Mouse (Mus musculus) heart, postnatal 0 days (tissue): ENCODE measurements around the gene Serpina3g. TPM values are rescaled to one million over a fixed set of nuclear protein-coding genes. Genes with fewer than 3 reads are reported as not detected.

Source experiments
- ATAC-seq: fragments of 200-750 bp; cut with Nextera tagmentation; 2 replicates; pipeline ENCODE4 v1.8.0; 2017; ENCODE audit warnings: low read depth, moderate number of reproducible peaks, moderate library complexity; ENCODE audit not compliant: insufficient read depth
- DNase-seq: peaks from one replicate; pipeline ENCODE4 v3.0.0-alpha.2; 2016; ENCODE audit warnings: low spot score
- H3K27ac ChIP-seq: fragments of 300-500 bp; sonication (generic); 2 replicates; pipeline ENCODE4 v1.5.1; 2014; ENCODE audit warnings: low read depth, mild to moderate bottlenecking
- H3K27me3 ChIP-seq: fragments of 300-500 bp; sonication (generic); 2 replicates; pipeline ENCODE4 v1.6.1; 2014; ENCODE audit warnings: low read length, mixed read lengths; ENCODE audit not compliant: control insufficient read depth, insufficient read depth
- H3K36me3 ChIP-seq: fragments of 300-500 bp; sonication (generic); replicated peaks from 2 replicates; pipeline ENCODE4 v1.6.1; 2014; ENCODE audit warnings: low read length, mixed read lengths; ENCODE audit not compliant: control insufficient read depth, insufficient read depth
- H3K4me1 ChIP-seq: fragments of 300-500 bp; sonication (generic); 2 replicates; pipeline ENCODE4 v1.6.1; 2014; ENCODE audit warnings: antibody characterized with exemption; ENCODE audit not compliant: control insufficient read depth, insufficient read depth
- H3K4me2 ChIP-seq: fragments of 300-500 bp; sonication (generic); 2 replicates; pipeline ENCODE4 v1.6.1; 2014; ENCODE audit warnings: low read depth, mild to moderate bottlenecking, low read length, moderate library complexity
- H3K4me3 ChIP-seq: fragments of 300-500 bp; sonication (generic); 2 replicates; pipeline ENCODE4 v1.5.1; 2014; ENCODE audit warnings: low read depth, low read length
- H3K9ac ChIP-seq: fragments of 300-500 bp; sonication (generic); replicated peaks from 2 replicates; pipeline ENCODE4 v1.6.1; 2014; ENCODE audit warnings: low read depth, low read length, mixed read lengths
- H3K9me3 ChIP-seq: fragments of 300-500 bp; sonication (generic); replicated peaks from 2 replicates; pipeline ENCODE4 v1.6.1; 2016; ENCODE audit warnings: low read length; ENCODE audit not compliant: control insufficient read depth
- CTCF ChIP-seq: IDR thresholded peaks from 2 replicates; pipeline ENCODE4 v1.5.1; 2016; ENCODE audit warnings: antibody characterized with exemption, control low read depth, low read depth
- EP300 ChIP-seq: IDR thresholded peaks from 2 replicates; pipeline ENCODE4 v1.6.1; 2016; ENCODE audit warnings: antibody characterized with exemption, low read depth
- WGBS: fragments of 180-500 bp; shearing (Covaris S2); extraction: QIAGEN DNeasy Blood & Tissue Kit; methylation state at CpG from one replicate; pipeline ENCODE4 v1.1.7; 2014; 5-methylcytosine and 5-hydroxymethylcytosine counted together
- polyA plus RNA-seq: library from polyadenylated mRNA; unstranded; fragments of >200 nt; fragmentation: Nextera tagmentation; extraction: Ambion mirVana; gene quantifications from 2 replicates; pipeline ENCODE4 v1.2.1, GENCODE M21; 2015
- total RNA-seq: library from RNA; depleted of rRNA; stranded (reverse); fragments of >200 nt; gene quantifications from 2 replicates; pipeline ENCODE4 v1.2.3, GENCODE M21; 2014; ENCODE audit warnings: low replicate concordance

Serpina3g gene
- total and polyA plus RNA-seq, 2 experiments from 2014 or later = 3.3 to 12.6 TPM

GRCm38 (mm10) chr12:104243307-104243706 lies 7.3 kb downstream of the Serpina3g start:
- no peak overlapping the region for H3K4me2 ChIP-seq
- ATAC-seq = no peak
- H3K27me3 ChIP-seq = no peaks in the 10 kb centered on the region
- no peaks in the 10 kb centered on the region for H3K36me3 ChIP-seq
- no peaks in the 10 kb centered on the region; the same call in 1 of the 2 replicates for H3K4me1 ChIP-seq
- H3K9ac ChIP-seq = no peak overlapping the region
- H3K9me3 ChIP-seq = no peaks in the 10 kb centered on the region
- H3K4me3 ChIP-seq = no peak overlapping the region
- TF ChIP-seq CTCF (no peak), EP300 (no peak)
- H3K27ac ChIP-seq = no peak overlapping the region
- no peak for DNase-seq

- no peak for ATAC-seq
- Histone ChIP-seq H3K9ac (no peak overlapping the region), H3K4me2 (no peak overlapping the region), H3K36me3 (no peaks in the 10 kb centered on the region), H3K9me3 (no peaks in the 10 kb centered on the region), H3K27me3 (no peaks in the 10 kb centered on the region), H3K27ac (no peak overlapping the region), H3K4me1 (no peaks in the 10 kb centered on the region; the same call in 1 of the 2 replicates), H3K4me3 (no peak overlapping the region)
- TF ChIP-seq CTCF (0 out of 2 replicates have a peak, but pooled peaks have one; percentile 25), EP300 (no peak)
- no peak for DNase-seq
- 65% methylated on average over 1 of the region's 1 CpGs for WGBS
Observed at GRCm38 (mm10) chr12:104245092-104245491, 9.0 kb downstream of the Serpina3g start.

- Histone ChIP-seq H3K9ac (no peak overlapping the region), H3K4me2 (no peak overlapping the region), H3K27me3 (no peaks in the 10 kb centered on the region), H3K4me1 (no peaks in the 10 kb centered on the region; the same call in 1 of the 2 replicates), H3K9me3 (no peaks in the 10 kb centered on the region), H3K36me3 (no peaks in the 10 kb centered on the region), H3K4me3 (no peak overlapping the region), H3K27ac (no peak overlapping the region)
- ATAC-seq = no peak
- WGBS = 54% methylated on average over 3 of the region's 3 CpGs
- TF ChIP-seq EP300 (no peak), CTCF (no peak)
- no peak for DNase-seq
Observed at GRCm38 (mm10) chr12:104245595-104245994, 9.6 kb downstream of the Serpina3g start.

- Histone ChIP-seq H3K4me2 (no peak overlapping the region), H3K36me3 (no peaks in the 10 kb centered on the region), H3K27ac (no peak overlapping the region), H3K4me3 (no peak overlapping the region), H3K27me3 (no peaks in the 10 kb centered on the region), H3K4me1 (no peaks in the 10 kb centered on the region; the same call in 1 of the 2 replicates), H3K9ac (no peak overlapping the region), H3K9me3 (no peaks in the 10 kb centered on the region)
- DNase-seq = no peak
- no peak for TF ChIP-seq CTCF
- no peak for TF ChIP-seq EP300
- 0 out of 2 replicates have a peak, but pooled peaks have one; percentile 39 for ATAC-seq
Observed at GRCm38 (mm10) chr12:104247553-104248002, 11.5 kb downstream of the Serpina3g start.

- H3K27me3 ChIP-seq = no peaks in the 10 kb centered on the region
- H3K9me3 ChIP-seq = no peaks in the 10 kb centered on the region
- H3K4me3 ChIP-seq = no peak overlapping the region
- H3K27ac ChIP-seq = no peak overlapping the region
- H3K4me1 ChIP-seq = no peaks in the 10 kb centered on the region; the same call in 1 of the 2 replicates
- H3K9ac ChIP-seq = no peak overlapping the region
- ATAC-seq = no peak
- TF ChIP-seq CTCF (no peak), EP300 (no peak)
- no peak overlapping the region for H3K4me2 ChIP-seq
- 64% methylated on average over 3 of the region's 3 CpGs for WGBS
- DNase-seq = no peak
- no peaks in the 10 kb centered on the region for H3K36me3 ChIP-seq
Observed at GRCm38 (mm10) chr12:104248231-104248630, 12.2 kb downstream of the Serpina3g start.

- Histone ChIP-seq H3K4me2 (no peak overlapping the region), H3K27ac (no peak overlapping the region), H3K4me1 (no peaks in the 10 kb centered on the region), H3K4me3 (no peak overlapping the region), H3K36me3 (no peaks in the 10 kb centered on the region), H3K9me3 (no peaks in the 10 kb centered on the region), H3K9ac (no peak overlapping the region), H3K27me3 (no peaks in the 10 kb centered on the region)
- no peak for ATAC-seq
- 61% methylated on average over 3 of the region's 3 CpGs for WGBS
- TF ChIP-seq CTCF (no peak), EP300 (no peak)
- DNase-seq = no peak
Observed at GRCm38 (mm10) chr12:104261041-104261440, 25.0 kb downstream of the Serpina3g start.
